Mouse (Mus musculus) G1E (cell line): ENCODE measurements around the gene Mab21l1. TPM values are rescaled to one million over a fixed set of nuclear protein-coding genes. Genes with fewer than 3 reads are reported as not detected.

Experiments
- ATAC-seq: 2 replicates; pipeline ENCODE4 v1.8.0; 2016; ENCODE audit warnings: mild to moderate bottlenecking; ENCODE audit not compliant: insufficient number of reproducible peaks, poor library complexity, low FRiP score, severe bottlenecking; ENCODE audit errors: extremely low read depth
- DNase-seq: peaks from one replicate; pipeline ENCODE4 v3.0.0; 2012; ENCODE audit warnings: low spot score
- H3K27me3 ChIP-seq: 2 replicates; pipeline ENCODE4 v1.6.1; 2012; ENCODE audit warnings: mild to moderate bottlenecking, low read length, inconsistent platforms; ENCODE audit not compliant: insufficient read depth
- H3K36me3 ChIP-seq: replicated peaks from 2 replicates; pipeline ENCODE3; 2012; ENCODE audit warnings: mild to moderate bottlenecking, inconsistent platforms
- H3K4me1 ChIP-seq: 2 replicates; pipeline ENCODE4 v1.6.1; 2012; ENCODE audit warnings: low read depth, low read length, inconsistent platforms, mixed read lengths; ENCODE audit not compliant: insufficient read depth
- H3K4me3 ChIP-seq: 2 replicates; pipeline ENCODE4 v1.5.1; 2012; ENCODE audit warnings: low read depth, mild to moderate bottlenecking, inconsistent platforms, low read length, moderate library complexity, mixed read lengths
- H3K9me3 ChIP-seq: replicated peaks from 2 replicates; pipeline ENCODE4 v1.6.1; 2012; ENCODE audit warnings: inconsistent platforms
- CTCF ChIP-seq: IDR thresholded peaks from 2 replicates; pipeline ENCODE4 v1.5.1; 2012; ENCODE audit warnings: low read depth, low read length, inconsistent platforms, mixed read lengths
- GATA1 ChIP-seq: IDR thresholded peaks from 2 replicates; pipeline ENCODE4 v1.6.1; 2012; ENCODE audit warnings: borderline replicate concordance, low read length, inconsistent platforms, mixed read lengths
- GATA2 ChIP-seq: IDR thresholded peaks from 2 replicates; pipeline ENCODE4 v1.6.1; 2012; ENCODE audit warnings: low read depth, low read length, inconsistent platforms, borderline replicate concordance
- POLR2AphosphoS5 ChIP-seq: IDR thresholded peaks from 2 replicates; pipeline ENCODE4 v1.6.1; 2012; ENCODE audit warnings: low read depth, low read length, inconsistent platforms; ENCODE audit not compliant: insufficient replicate concordance
- TAL1 ChIP-seq: conservative IDR thresholded peaks from 2 replicates; pipeline ENCODE4 v1.6.1; 2012; ENCODE audit warnings: low read depth, low read length, inconsistent platforms, mixed read lengths
- polyA plus RNA-seq: library from polyadenylated mRNA; stranded (reverse); fragments of >175 nt; gene quantifications from 2 replicates; pipeline ENCODE4 v1.2.3, GENCODE M21; 2012
- total RNA-seq, 2 experiments: library from RNA; stranded (forward) in 1 of 2; stranded (reverse) in 1 of 2; fragments of 200-1000 nt in 1 of 2; fragments of >200 nt in 1 of 2; fragmentation: Nextera tagmentation in 1 of 2; gene quantifications; 2 replicates each; pipeline ENCODE4 v1.2.3; 2014 to 2017

The Mab21l1 gene
- total and polyA plus RNA-seq, 3 experiments = 0.16 TPM; not detected in 2

DNA sequence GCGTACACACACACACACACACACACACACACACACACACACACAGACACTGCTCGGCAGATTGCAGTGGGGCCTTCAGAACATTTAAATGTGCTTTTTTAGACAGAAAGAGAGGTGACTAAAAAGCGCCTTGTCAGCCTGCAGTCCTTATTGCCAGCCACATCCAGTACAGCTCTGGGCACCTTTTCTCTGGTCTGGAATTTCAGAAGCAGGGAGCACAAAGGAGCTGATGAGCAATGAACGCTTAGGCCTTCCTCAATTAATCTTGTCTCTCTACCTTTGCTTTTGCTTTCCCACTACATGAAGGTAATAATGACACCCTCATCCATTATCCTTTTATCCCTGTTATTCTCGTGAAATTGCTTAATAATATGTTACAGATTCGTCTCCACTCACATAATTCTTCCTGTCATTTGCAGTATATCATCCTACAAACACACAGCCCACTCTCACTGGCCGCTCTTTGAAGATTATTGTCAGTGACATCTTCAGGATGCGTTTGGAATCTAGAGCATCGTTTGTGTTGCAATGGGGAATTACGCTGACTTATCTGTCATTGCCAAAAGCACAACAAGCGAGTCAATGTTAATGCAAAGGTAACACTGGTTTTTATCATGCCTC lies 31.8 kb upstream of the Mab21l1 start:
- no peaks in the 10 kb centered on the region for H3K27me3 ChIP-seq
- no peak for TF ChIP-seq TAL1
- H3K4me1 ChIP-seq = no peaks in the 10 kb centered on the region
- no peak for DNase-seq
- peaks cover 17% of the 10 kb centered on the region for H3K9me3 ChIP-seq
- no peaks in the 10 kb centered on the region for H3K36me3 ChIP-seq
- no peak overlapping the region for H3K4me3 ChIP-seq
- ATAC-seq = no peak

DNA sequence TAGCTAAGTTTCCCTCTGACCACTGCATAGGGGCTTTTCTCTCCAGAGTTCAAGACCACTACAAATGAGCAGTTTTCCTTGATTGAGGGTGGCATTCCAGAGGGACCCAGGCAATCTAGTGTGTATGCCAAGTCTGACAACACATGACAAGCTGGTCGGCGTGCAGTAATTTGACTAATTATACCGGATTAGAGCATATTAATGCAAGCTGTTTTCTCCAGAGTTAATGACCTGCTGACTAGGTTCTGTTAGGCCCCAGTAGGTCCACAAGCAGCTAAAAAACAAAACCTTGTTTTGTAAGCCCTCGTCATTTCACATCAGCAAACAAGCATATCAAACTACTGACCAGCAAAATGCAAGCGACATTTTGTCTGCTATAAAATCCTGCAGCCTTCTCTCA lies 30.9 kb upstream of the Mab21l1 start:
- Histone ChIP-seq H3K4me1 (no peaks in the 10 kb centered on the region), H3K27me3 (no peaks in the 10 kb centered on the region), H3K36me3 (no peaks in the 10 kb centered on the region), H3K4me3 (no peak overlapping the region), H3K9me3 (peaks cover 21% of the 10 kb centered on the region)
- no peak for DNase-seq
- TF ChIP-seq CTCF (no peak), POLR2AphosphoS5 (no peak), GATA2 (no peak), GATA1 (no peak), TAL1 (no peak)
- no peak for ATAC-seq

DNA sequence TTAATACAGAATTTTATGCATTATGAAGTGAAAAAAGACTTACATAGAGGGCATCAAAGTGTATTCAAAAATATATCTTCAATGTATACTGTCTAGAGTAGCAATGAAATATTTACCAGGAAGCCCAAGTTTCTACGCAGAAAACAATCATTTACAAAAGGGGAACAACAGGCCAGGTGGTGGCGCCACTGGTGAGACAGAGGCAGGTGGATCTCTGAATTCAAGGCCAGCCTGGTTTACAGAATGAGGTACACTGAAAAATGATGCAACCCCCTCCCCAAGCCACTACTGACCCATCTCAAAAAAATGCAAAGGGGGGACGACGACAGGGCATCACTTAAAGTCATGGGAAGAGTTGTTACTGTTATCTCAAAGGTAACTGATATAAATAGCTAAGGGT lies 29.8 kb upstream of the Mab21l1 start:
- no peak for DNase-seq

DNA sequence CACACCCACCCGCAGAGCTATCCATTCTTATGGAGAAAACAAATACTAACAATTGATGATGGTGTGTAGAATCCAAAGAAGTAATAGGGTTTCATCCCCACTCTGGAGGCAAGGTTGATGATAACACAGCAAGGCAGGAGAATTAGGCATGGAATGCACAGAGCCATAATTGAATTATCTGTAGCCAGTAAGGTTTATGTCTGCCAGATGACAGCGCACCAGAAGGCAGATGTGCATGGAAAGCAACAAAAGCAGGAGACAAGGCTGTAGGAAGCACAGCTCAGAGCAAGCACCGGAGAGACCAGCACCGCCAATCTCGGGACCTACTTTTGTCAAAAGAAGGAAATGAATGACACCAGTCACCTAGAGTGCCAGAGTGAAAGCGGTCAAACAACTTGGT lies 28.4 kb upstream of the Mab21l1 start:
- Histone ChIP-seq H3K4me3 (no peak overlapping the region), H3K36me3 (no peaks in the 10 kb centered on the region), H3K9me3 (peaks cover 16% of the 10 kb centered on the region), H3K27me3 (no peaks in the 10 kb centered on the region), H3K4me1 (no peaks in the 10 kb centered on the region)
- DNase-seq (no peak), ATAC-seq (no peak)
- TF ChIP-seq TAL1 = no peak
- no peak for TF ChIP-seq GATA2
- TF ChIP-seq POLR2AphosphoS5 = no peak
- TF ChIP-seq GATA1 = no peak
- no peak for TF ChIP-seq CTCF

More for the DNA sequence above, 29.8 kb upstream of the Mab21l1 start:
- ATAC-seq = no peak
- Histone ChIP-seq H3K4me3 (no peak overlapping the region), H3K9me3 (peaks cover 22% of the 10 kb centered on the region), H3K4me1 (no peaks in the 10 kb centered on the region), H3K27me3 (no peaks in the 10 kb centered on the region), H3K36me3 (no peaks in the 10 kb centered on the region)
- TF ChIP-seq GATA1 (no peak), POLR2AphosphoS5 (no peak), TAL1 (no peak), GATA2 (no peak), CTCF (no peak)

DNA sequence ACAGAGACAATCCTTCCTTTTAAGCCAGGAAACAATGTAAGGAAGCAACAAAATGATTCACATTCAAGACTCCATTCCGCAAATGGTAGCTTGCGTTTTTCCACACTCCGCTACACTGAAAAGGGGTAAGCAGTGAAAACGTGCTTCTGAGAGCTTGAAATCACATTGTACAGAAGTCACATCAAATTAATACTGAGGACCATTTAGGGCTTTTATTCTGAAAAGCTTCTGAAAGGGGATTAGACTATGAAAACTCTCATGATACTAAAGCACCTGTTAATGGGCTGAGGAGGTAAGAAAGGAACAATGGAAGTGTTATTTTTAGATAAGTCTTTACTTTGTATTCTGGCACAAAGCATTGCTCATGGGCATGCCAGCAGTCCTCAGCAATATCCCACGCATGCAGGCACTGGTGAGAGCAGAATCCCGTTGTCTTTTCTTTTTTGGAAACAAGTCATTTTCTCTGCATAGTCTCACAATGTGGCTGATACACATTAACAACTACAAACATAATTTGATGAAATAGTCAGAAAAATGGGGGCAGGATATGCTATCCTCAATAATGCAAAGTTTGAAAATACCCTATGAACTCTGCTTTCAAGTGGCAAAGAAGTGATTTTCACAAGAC lies 27.2 kb upstream of the Mab21l1 start:
- no peak overlapping the region for H3K4me3 ChIP-seq
- no peak for DNase-seq
- peaks cover 18% of the 10 kb centered on the region for H3K9me3 ChIP-seq
- no peak for TF ChIP-seq GATA1
- TF ChIP-seq TAL1 = no peak
- TF ChIP-seq CTCF = no peak
- no peak for TF ChIP-seq POLR2AphosphoS5
- no peak for TF ChIP-seq GATA2
- ATAC-seq = no peak
- no peaks in the 10 kb centered on the region for H3K27me3 ChIP-seq
- H3K36me3 ChIP-seq = no peaks in the 10 kb centered on the region
- H3K4me1 ChIP-seq = no peaks in the 10 kb centered on the region

DNA sequence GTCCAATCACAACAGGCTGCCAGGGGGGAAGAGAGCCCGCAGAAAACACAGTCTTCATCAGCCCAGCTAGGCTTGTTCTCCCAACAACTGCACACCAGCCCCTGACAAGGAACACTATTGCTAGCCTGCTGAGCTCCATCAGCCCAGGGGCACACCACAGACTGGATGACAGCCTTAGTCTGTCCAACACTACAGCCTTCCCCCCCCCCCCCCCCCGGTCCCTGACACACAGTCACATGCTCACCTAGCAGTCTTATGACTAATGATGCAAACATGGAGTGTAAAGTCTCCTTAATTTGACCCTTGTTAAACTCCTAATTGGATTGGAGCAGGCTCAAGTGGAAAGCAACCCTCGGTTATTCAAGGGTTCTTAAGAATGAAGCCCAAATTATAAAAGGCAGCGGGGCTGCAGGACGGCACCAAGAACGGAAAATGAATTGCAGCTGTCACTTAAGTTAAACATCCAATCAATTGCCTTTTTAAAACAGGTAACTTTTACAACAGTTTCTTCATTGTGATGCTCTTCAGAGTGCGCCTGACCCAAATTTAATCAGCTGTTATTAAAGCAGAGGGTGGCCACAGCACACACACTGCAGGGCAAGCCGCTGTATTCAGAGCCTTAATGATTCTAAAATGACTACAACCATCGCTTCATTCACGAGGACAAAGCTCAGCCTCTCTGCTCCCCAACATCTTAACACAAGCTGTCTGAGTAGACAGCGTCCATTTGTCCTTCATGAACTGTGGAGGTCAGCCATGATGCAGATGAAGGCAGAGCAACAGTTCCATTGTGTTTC lies 26.3 kb upstream of the Mab21l1 start:
- no peak for TF ChIP-seq CTCF
- no peak for TF ChIP-seq POLR2AphosphoS5
- TF ChIP-seq TAL1 = no peak
- no peak for TF ChIP-seq GATA2
- TF ChIP-seq GATA1 = no peak
- H3K27me3 ChIP-seq = no peaks in the 10 kb centered on the region
- H3K4me3 ChIP-seq = no peak overlapping the region
- ATAC-seq = no peak
- no peak for DNase-seq
- H3K9me3 ChIP-seq = peaks cover 21% of the 10 kb centered on the region
- H3K36me3 ChIP-seq = no peaks in the 10 kb centered on the region
- H3K4me1 ChIP-seq = no peaks in the 10 kb centered on the region
